Mouse (Mus musculus) MEL (cell line): Measurements from ENCODE around the gene Cp. TPM values are rescaled to one million over a fixed set of nuclear protein-coding genes. Genes with fewer than 3 reads are reported as not detected.

Source experiments
- DNase-seq: peaks from one replicate; pipeline ENCODE4 v3.0.0; 2011; ENCODE audit warnings: low read depth, low spot score
- H3K27ac ChIP-seq: 2 replicates; pipeline ENCODE4 v1.5.1; 2012; ENCODE audit warnings: low read depth, mild to moderate bottlenecking, control low read depth, low read length, moderate library complexity; ENCODE audit not compliant: control insufficient read depth
- H3K27me3 ChIP-seq, 2 experiments: fragments of 150-350 bp in 1 of 2; sonication (generic) in 1 of 2; 2 replicates each; pipeline ENCODE4 v1.6.1; 2012; ENCODE audit warnings: low read length in 2 of 2, mild to moderate bottlenecking in 2 of 2, improper control_type of control experiment in 1 of 2, moderate library complexity in 1 of 2; ENCODE audit not compliant: insufficient read depth in 2 of 2, control insufficient read depth in 1 of 2
- H3K36me3 ChIP-seq, 2 experiments: 2 replicates each; pipeline ENCODE4 v1.6.1; 2012 to 2014; ENCODE audit warnings: low read length in 2 of 2, improper control_type of control experiment in 1 of 2, inconsistent platforms in 1 of 2, mild to moderate bottlenecking in 1 of 2; ENCODE audit not compliant: insufficient read depth in 2 of 2, control insufficient read depth in 1 of 2
- H3K4me1 ChIP-seq, 2 experiments: fragments of 150-350 bp in 1 of 2; sonication (generic) in 1 of 2; 2 replicates each; pipeline ENCODE4 v1.6.1; 2012; ENCODE audit warnings: low read length in 2 of 2, improper control_type of control experiment in 1 of 2, mild to moderate bottlenecking in 1 of 2; ENCODE audit not compliant: insufficient read depth in 2 of 2, control insufficient read depth in 1 of 2
- H3K4me3 ChIP-seq, 2 experiments: fragments of 150-350 bp in 1 of 2; sonication (generic) in 1 of 2; 2 replicates each; pipeline ENCODE4 v1.5.1; 2012; ENCODE audit warnings: low read depth in 2 of 2, low read length in 2 of 2, mild to moderate bottlenecking in 2 of 2, moderate library complexity in 2 of 2, control low read depth in 1 of 2, improper control_type of control experiment in 1 of 2; ENCODE audit not compliant: control insufficient read depth in 1 of 2, insufficient read depth in 1 of 2
- H3K79me2 ChIP-seq: 2 replicates; pipeline ENCODE4 v1.6.1; 2012; ENCODE audit warnings: mild to moderate bottlenecking, low read length, moderate library complexity; ENCODE audit not compliant: control insufficient read depth, poor library complexity, insufficient read depth
- H3K9ac ChIP-seq: 2 replicates; pipeline ENCODE4 v1.6.1; 2012; ENCODE audit warnings: low read depth, mild to moderate bottlenecking, control low read depth, low read length, moderate library complexity; ENCODE audit not compliant: control insufficient read depth, poor library complexity, severe bottlenecking
- H3K9me3 ChIP-seq: fragments of 150-350 bp; sonication (generic); replicated peaks from 2 replicates; pipeline ENCODE4 v1.6.1; 2012; ENCODE audit warnings: mild to moderate bottlenecking, low read length, improper control_type of control experiment, moderate library complexity; ENCODE audit not compliant: insufficient read depth
- BHLHE40 ChIP-seq: IDR thresholded peaks from 2 replicates; pipeline ENCODE4 v1.6.1; 2012; ENCODE audit warnings: low read depth, mild to moderate bottlenecking, inconsistent platforms, low read length, improper control_type of control experiment, borderline replicate concordance
- E2F4 ChIP-seq: IDR thresholded peaks from 2 replicates; pipeline ENCODE4 v1.6.1; 2011; ENCODE audit warnings: low read depth, low read length, improper control_type of control experiment, borderline replicate concordance
- EP300 ChIP-seq, 2 experiments: IDR thresholded peaks; 2 replicates each; pipeline ENCODE4 v1.6.1; 2011; ENCODE audit warnings: improper control_type of control experiment in 2 of 2, low read length in 2 of 2, low read depth in 1 of 2, mild to moderate bottlenecking in 1 of 2
- ETS1 ChIP-seq: IDR thresholded peaks from 2 replicates; pipeline ENCODE4 v1.6.1; 2012; ENCODE audit warnings: low read depth, mild to moderate bottlenecking, inconsistent platforms, low read length, improper control_type of control experiment, moderate library complexity
- GABPA ChIP-seq: IDR thresholded peaks from 2 replicates; pipeline ENCODE4 v1.6.1; 2012; ENCODE audit warnings: low read depth, mild to moderate bottlenecking, inconsistent platforms, low read length, improper control_type of control experiment, moderate library complexity
- GATA1 ChIP-seq: IDR thresholded peaks from 2 replicates; pipeline ENCODE4 v1.6.1; 2011; ENCODE audit warnings: low read depth, low read length, improper control_type of control experiment
- HCFC1 ChIP-seq: IDR thresholded peaks from 2 replicates; pipeline ENCODE4 v1.6.1; 2012; ENCODE audit warnings: low read depth, mild to moderate bottlenecking, inconsistent platforms, low read length, improper control_type of control experiment, moderate library complexity
- JUND ChIP-seq: IDR thresholded peaks from 2 replicates; pipeline ENCODE4 v1.6.1; 2011; ENCODE audit warnings: low read depth, mild to moderate bottlenecking, improper control_type of control experiment, low read length
- KAT2A ChIP-seq: conservative IDR thresholded peaks from 2 replicates; pipeline ENCODE4 v1.6.1; 2012; ENCODE audit warnings: low read depth, low read length, improper control_type of control experiment, inconsistent platforms
- MAX ChIP-seq: IDR thresholded peaks from 2 replicates; pipeline ENCODE4 v1.6.1; 2011; ENCODE audit warnings: low read length, improper control_type of control experiment
- MAZ ChIP-seq: IDR thresholded peaks from 2 replicates; pipeline ENCODE4 v1.6.1; 2012; ENCODE audit warnings: low read depth, mild to moderate bottlenecking, inconsistent platforms, low read length, improper control_type of control experiment
- MEF2A ChIP-seq: IDR thresholded peaks from 2 replicates; pipeline ENCODE4 v1.6.1; 2014; ENCODE audit warnings: low read depth, mild to moderate bottlenecking, inconsistent platforms, low read length, improper control_type of control experiment; ENCODE audit not compliant: poor library complexity, insufficient replicate concordance, severe bottlenecking; ENCODE audit errors: extremely low read depth
- MXI1 ChIP-seq: IDR thresholded peaks from 2 replicates; pipeline ENCODE4 v1.6.1; 2011; ENCODE audit warnings: mild to moderate bottlenecking, low read depth, low read length, improper control_type of control experiment
- NELFE ChIP-seq: IDR thresholded peaks from 2 replicates; pipeline ENCODE4 v1.6.1; 2011; ENCODE audit warnings: low read depth, low read length, improper control_type of control experiment
- NRF1 ChIP-seq: IDR thresholded peaks from 2 replicates; pipeline ENCODE4 v1.6.1; 2014; ENCODE audit warnings: low read depth, mild to moderate bottlenecking, inconsistent platforms, low read length, improper control_type of control experiment, moderate library complexity; ENCODE audit not compliant: poor library complexity, insufficient read depth, severe bottlenecking
- TAL1 ChIP-seq: IDR thresholded peaks from 2 replicates; pipeline ENCODE4 v1.6.1; 2012; ENCODE audit warnings: mild to moderate bottlenecking, inconsistent platforms, low read length, moderate library complexity, mixed read lengths
- UBTF ChIP-seq: IDR thresholded peaks from 2 replicates; pipeline ENCODE4 v1.6.1; 2012; ENCODE audit warnings: low read depth, mild to moderate bottlenecking, inconsistent platforms, low read length, improper control_type of control experiment, moderate library complexity, borderline replicate concordance; ENCODE audit not compliant: insufficient read depth
- USF1 ChIP-seq: IDR thresholded peaks from 2 replicates; pipeline ENCODE4 v1.6.1; 2014; ENCODE audit warnings: low read depth, mild to moderate bottlenecking, inconsistent platforms, low read length, improper control_type of control experiment, moderate library complexity
- USF2 ChIP-seq, 2 experiments: IDR thresholded peaks; 2 replicates each; pipeline ENCODE4 v1.6.1; 2011 to 2012; ENCODE audit warnings: improper control_type of control experiment in 2 of 2, low read length in 2 of 2, borderline replicate concordance in 1 of 2, inconsistent platforms in 1 of 2, low read depth in 1 of 2, mild to moderate bottlenecking in 1 of 2; ENCODE audit not compliant: insufficient read depth in 1 of 2
- ZC3H11A ChIP-seq: IDR thresholded peaks from 2 replicates; pipeline ENCODE4 v1.6.1; 2012; ENCODE audit warnings: low read depth, mild to moderate bottlenecking, inconsistent platforms, low read length, improper control_type of control experiment
- ZKSCAN1 ChIP-seq: IDR thresholded peaks from 2 replicates; pipeline ENCODE4 v1.6.1; 2012; ENCODE audit warnings: low read depth, mild to moderate bottlenecking, inconsistent platforms, low read length, improper control_type of control experiment, moderate library complexity
- ZMIZ1 ChIP-seq: IDR thresholded peaks from 2 replicates; pipeline ENCODE4 v1.6.1; 2012; ENCODE audit warnings: low read depth, mild to moderate bottlenecking, inconsistent platforms, low read length, improper control_type of control experiment, moderate library complexity
- ZNF384 ChIP-seq: IDR thresholded peaks from 2 replicates; pipeline ENCODE4 v1.6.1; 2012; ENCODE audit warnings: low read depth, mild to moderate bottlenecking, inconsistent platforms, low read length, improper control_type of control experiment
- polyA plus RNA-seq, 2 experiments: library from polyadenylated mRNA; stranded (reverse) in 1 of 2; unstranded in 1 of 2; fragments of >175 nt in 1 of 2; fragments of >200 nt in 1 of 2; gene quantifications; 2 replicates each; pipeline versions ENCODE4 v1.2.1 to v1.2.4; 2012; ENCODE audit warnings: low replicate concordance in 2 of 2, low read depth in 1 of 2; ENCODE audit not compliant: insufficient read length in 2 of 2, insufficient read depth in 1 of 2, missing spikeins in 1 of 2
- total RNA-seq: library from RNA; depleted of rRNA; stranded (reverse); fragments of 300-350 nt; gene quantifications from 2 replicates; pipeline ENCODE4 v1.2.3, GENCODE M21; 2012

Cp gene
- total and polyA plus RNA-seq, 3 experiments = 0.04 TPM; not detected in 2

GRCm38 (mm10) chr3:19953425-19953824, 3.4 kb upstream of the Cp start (continued):
- TF ChIP-seq HCFC1 = no peak

- H3K9ac ChIP-seq = no peak overlapping the region
- H3K9me3 ChIP-seq = no peaks in the 10 kb centered on the region
- no peak overlapping the region for H3K27ac ChIP-seq
- no peak overlapping the region for H3K4me3 ChIP-seq
- no peaks in the 10 kb centered on the region for H3K79me2 ChIP-seq
- no peaks in the 10 kb centered on the region for H3K27me3 ChIP-seq
- H3K36me3 ChIP-seq = peaks cover 0 to 3% of the 10 kb centered on the region in 2 experiments; a peak in 1 of 4 replicates
- H3K4me1 ChIP-seq = no peaks in the 10 kb centered on the region; a peak in 1 of 4 replicates
- no peak for DNase-seq
- TF ChIP-seq NRF1 = no peak
- TF ChIP-seq KAT2A = no peak
- TF ChIP-seq ZC3H11A = no peak
- no peak for TF ChIP-seq ETS1
- no peak for TF ChIP-seq MAX
- no peak for TF ChIP-seq MAZ
- TF ChIP-seq UBTF = no peak
- TF ChIP-seq USF2 (IDR thresholded peaks at IDR 0.05; ENCODE audit: borderline replicate concordance in 1 of 2, insufficient read depth in 1 of 2, low read depth in 1 of 2, low read length in 2 of 2) = no peak
- no peak for TF ChIP-seq BHLHE40
- TF ChIP-seq MEF2A = no peak
- no peak for TF ChIP-seq USF1
- TF ChIP-seq MXI1 = no peak
- TF ChIP-seq, all 39 proteins: peak for 0
Observed at GRCm38 (mm10) chr3:19953865-19954264, 3.0 kb upstream of the Cp start.

- no peak for DNase-seq
- TF ChIP-seq GABPA (no peak), GATA1 (no peak), ZNF384 (no peak), MXI1 (no peak), TAL1 (no peak), NELFE (no peak), EP300 (IDR thresholded peaks at IDR 0.05; ENCODE audit: low read depth in 1 of 2, low read length in 2 of 2) (no peak), BHLHE40 (no peak), ETS1 (no peak), JUND (no peak), ZMIZ1 (no peak), ZKSCAN1 (no peak), E2F4 (no peak), KAT2A (no peak)
- Histone ChIP-seq H3K36me3 (peaks cover 0 to 3% of the 10 kb centered on the region in 2 experiments; a peak in 1 of 4 replicates), H3K9ac (no peak overlapping the region), H3K9me3 (no peaks in the 10 kb centered on the region), H3K27ac (no peak overlapping the region), H3K4me3 (no peak overlapping the region), H3K4me1 (no peaks in the 10 kb centered on the region; a peak in 1 of 4 replicates), H3K79me2 (no peaks in the 10 kb centered on the region), H3K27me3 (peaks cover 1 to 2% of the 10 kb centered on the region in 2 experiments; a peak in 2 of 4 replicates)
Observed at GRCm38 (mm10) chr3:19958031-19958430, 1.2 kb downstream of the Cp start.
